Comparison of ENCODE assay signal across 8 mouse cellular contexts in the genomic region with DNA sequence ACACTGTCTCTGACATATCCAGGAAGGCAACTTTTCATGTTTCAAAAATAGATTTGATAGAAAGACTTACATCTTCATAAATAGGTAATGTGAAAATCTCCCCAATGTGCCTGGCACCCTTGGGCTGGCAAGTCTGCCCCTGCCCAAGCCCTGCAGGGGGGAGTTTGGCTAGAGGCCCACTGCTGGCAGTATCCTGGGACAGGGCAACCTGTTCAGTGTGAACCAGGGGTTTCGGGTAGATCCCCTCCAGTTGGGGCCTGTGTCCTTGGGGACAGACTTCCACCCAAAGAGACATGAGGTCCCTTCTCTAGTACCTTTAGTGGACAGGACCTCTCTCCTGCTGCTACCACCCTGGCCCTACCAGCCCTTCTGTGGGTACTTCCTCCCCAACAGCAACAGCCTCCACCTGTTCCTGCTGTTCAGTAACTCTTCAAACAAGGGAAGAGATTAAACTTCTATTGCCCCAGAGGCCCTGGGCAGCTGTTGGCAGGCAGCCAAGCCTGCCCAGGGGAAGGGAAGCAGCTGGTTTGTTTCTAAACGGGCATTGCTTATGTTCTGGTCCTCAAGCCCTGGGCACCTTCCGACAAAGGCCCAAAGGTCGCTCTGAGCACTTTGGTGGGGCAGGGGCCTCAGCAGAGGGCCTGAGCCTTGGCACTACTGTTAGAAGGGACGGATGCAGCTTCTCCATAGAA. TPM values are rescaled to one million over a fixed set of nuclear protein-coding genes. Genes with fewer than 3 reads are reported as not detected.
DNase-seq lines count a peak whose midpoint lies in the region; ATAC-seq lines count a peak whose summit lies in the region.
"Had no signal": no experiment of that assay in that cellular context is flagged by ENCODE, and none has a peak within 500 bp of the region (broad histone marks: within the 10 kb centered on the region; RNA-seq: fewer than 3 reads in every experiment).

No protein-coding gene starts in this region.

- no peaks in the 10 kb centered on the region for H3K9me3 ChIP-seq in forebrain, embryonic 16.5 days (ENCODE audit: control insufficient read depth, low read length)
- no peaks in the 10 kb centered on the region for H3K9me3 ChIP-seq in midbrain, embryonic 12.5 days
- H3K9me3 ChIP-seq: limb, embryonic 15.5 days had no signal

- intact Hi-C loops in left cerebral cortex, postnatal 10 days (cut with DNase I): no loop called here

- 0 out of 2 replicates have a peak, but pooled peaks cover 3% of the 10 kb centered on the region for H3K36me3 ChIP-seq in forebrain, embryonic 16.5 days (ENCODE audit: control insufficient read depth, insufficient read depth)
- peaks cover 9% of the 10 kb centered on the region for H3K36me3 ChIP-seq in midbrain, embryonic 12.5 days

- no peaks in the 10 kb centered on the region for H3K27me3 ChIP-seq in forebrain, embryonic 16.5 days (replicated peaks; ENCODE audit: control insufficient read depth, insufficient read depth, low read length)
- no peaks in the 10 kb centered on the region for H3K27me3 ChIP-seq in midbrain, embryonic 12.5 days
- H3K27me3 ChIP-seq: limb, embryonic 15.5 days had no signal

- no peak overlapping the region for H3K4me2 ChIP-seq in forebrain, embryonic 16.5 days (ENCODE audit: low read length)
- no peak overlapping the region for H3K4me2 ChIP-seq in midbrain, embryonic 12.5 days (replicated peaks)
- H3K4me2 ChIP-seq: limb, embryonic 15.5 days had no signal

- peaks cover 5% of the 10 kb centered on the region for H3K4me1 ChIP-seq in forebrain, embryonic 16.5 days (replicated peaks; ENCODE audit: control insufficient read depth, insufficient read depth, low read length)
- peaks cover 11% of the 10 kb centered on the region for H3K4me1 ChIP-seq in midbrain, embryonic 12.5 days
- H3K4me1 ChIP-seq: limb, embryonic 15.5 days had no signal

- no peak for ATAC-seq in forebrain, embryonic 16.5 days
- no peak for ATAC-seq in midbrain, embryonic 12.5 days (ENCODE audit: low FRiP score, low read depth)

- 0 out of 2 replicates have a peak overlapping the region, but pooled peaks have one; percentile 17 for H3K9ac ChIP-seq in forebrain, embryonic 16.5 days (replicated peaks; ENCODE audit: low read depth, low read length)
- H3K9ac ChIP-seq in midbrain, embryonic 12.5 days (replicated peaks): no peak overlapping the region
- H3K9ac ChIP-seq: limb, embryonic 15.5 days had no signal

- 26% methylated on average over 5 of the region's 5 CpGs for WGBS in forebrain, embryonic 16.5 days
- 64% methylated on average over 5 of the region's 5 CpGs for WGBS in midbrain, embryonic 12.5 days

- DNase-seq in spleen, postnatal 36 days (ENCODE audit: low spot score in 2 of 2): peak; percentile 49 to 68
- no peak for DNase-seq in spleen, postnatal 14 days (ENCODE audit: low spot score in 2 of 2)
- peak; percentile 80 for DNase-seq in kidney, postnatal 14 days
- no peak for DNase-seq in left cerebral cortex, postnatal 10 days (ENCODE audit: extremely low spot score in 1 of 2, low spot score in 2 of 2)
- DNase-seq in thymus, postnatal 0 days (ENCODE audit: low spot score): no peak

- no peak overlapping the region for H3K4me3 ChIP-seq in forebrain, embryonic 16.5 days (replicated peaks; ENCODE audit: low read length)
- no peak overlapping the region for H3K4me3 ChIP-seq in midbrain, embryonic 12.5 days
- H3K4me3 ChIP-seq: limb, embryonic 15.5 days had no signal

- no peak overlapping the region; the same call in 1 of the 2 replicates for H3K27ac ChIP-seq in forebrain, embryonic 16.5 days (ENCODE audit: low read length)
- peak overlapping the region; percentile 52 for H3K27ac ChIP-seq in midbrain, embryonic 12.5 days (replicated peaks)
- H3K27ac ChIP-seq: limb, embryonic 15.5 days had no signal

RNA-seq across cellular contexts. Expression of a gene that starts 11.2 kb away (rescaled TPM):
- polyA plus RNA-seq in forebrain, embryonic 16.5 days (2015; fragmentation: Nextera tagmentation; extraction: Ambion mirVana): 0.24 and 0.39 TPM in 2 replicates
- 1.4 and 1.7 TPM in 2 replicates for polyA plus RNA-seq in midbrain, embryonic 12.5 days (2016; fragmentation: Nextera tagmentation; extraction: Ambion mirVana)
- under 1 TPM; 0.41 to 0.55 TPM for total RNA-seq in left cerebral cortex, postnatal 10 days (2021)
- 0.49 and 0.85 TPM in 2 replicates for polyA plus RNA-seq in thymus, postnatal 0 days (2015; fragmentation: Nextera tagmentation; extraction: Ambion mirVana)

RNA-seq across cellular contexts. Expression of a gene that starts 22.9 kb away (rescaled TPM):
- 6.1 and 8.0 TPM in 2 replicates for polyA plus RNA-seq in forebrain, embryonic 16.5 days (2015; fragmentation: Nextera tagmentation; extraction: Ambion mirVana)
- polyA plus RNA-seq in midbrain, embryonic 12.5 days (2016; fragmentation: Nextera tagmentation; extraction: Ambion mirVana): 10.6 and 11.0 TPM in 2 replicates
- total RNA-seq in left cerebral cortex, postnatal 10 days (2021): 10 to 100 TPM; 17.4 to 17.6 TPM
- polyA plus RNA-seq in thymus, postnatal 0 days (2015; fragmentation: Nextera tagmentation; extraction: Ambion mirVana): 9.9 and 11.7 TPM in 2 replicates

RNA-seq across cellular contexts. Expression of a gene that starts 46.6 kb away (rescaled TPM):
- polyA plus RNA-seq in forebrain, embryonic 16.5 days (2015; fragmentation: Nextera tagmentation; extraction: Ambion mirVana): 2.5 and 4.4 TPM in 2 replicates
- polyA plus RNA-seq in midbrain, embryonic 12.5 days (2016; fragmentation: Nextera tagmentation; extraction: Ambion mirVana): 2.3 and 2.8 TPM in 2 replicates
- total RNA-seq in left cerebral cortex, postnatal 10 days (2021): 1 to 10 TPM; 2.1 to 3.9 TPM
- 2.3 and 2.5 TPM in 2 replicates for polyA plus RNA-seq in thymus, postnatal 0 days (2015; fragmentation: Nextera tagmentation; extraction: Ambion mirVana)

RNA-seq across cellular contexts. Expression of a gene that starts 49.6 kb away (rescaled TPM):
- polyA plus RNA-seq in forebrain, embryonic 16.5 days (2015; fragmentation: Nextera tagmentation; extraction: Ambion mirVana): 28.2 and 30.2 TPM in 2 replicates
- polyA plus RNA-seq in midbrain, embryonic 12.5 days (2016; fragmentation: Nextera tagmentation; extraction: Ambion mirVana): 52.5 and 54.2 TPM in 2 replicates
- 10 to 100 TPM; 29.3 to 31.7 TPM for total RNA-seq in left cerebral cortex, postnatal 10 days (2021)
- 75.0 and 78.3 TPM in 2 replicates for polyA plus RNA-seq in thymus, postnatal 0 days (2015; fragmentation: Nextera tagmentation; extraction: Ambion mirVana)

RNA-seq across cellular contexts. Expression of a gene that starts 58.4 kb away (rescaled TPM):
- 1.8 and 2.3 TPM in 2 replicates for polyA plus RNA-seq in forebrain, embryonic 16.5 days (2015; fragmentation: Nextera tagmentation; extraction: Ambion mirVana)
- polyA plus RNA-seq in midbrain, embryonic 12.5 days (2016; fragmentation: Nextera tagmentation; extraction: Ambion mirVana): 4.4 and 4.7 TPM in 2 replicates
- 1 to 10 TPM; 3.5 to 4.2 TPM for total RNA-seq in left cerebral cortex, postnatal 10 days (2021)
- polyA plus RNA-seq in thymus, postnatal 0 days (2015; fragmentation: Nextera tagmentation; extraction: Ambion mirVana): 0.18 and 0.26 TPM in 2 replicates

Comparison
In these comparisons a context has a peak if more than half of its experiments do, and no peak if none do; other contexts are left out.
1. DNase-seq: peak in spleen, postnatal 36 days (2 of 2) and kidney, postnatal 14 days (single experiment); none in spleen, postnatal 14 days (0 of 2), left cerebral cortex, postnatal 10 days (0 of 2) and thymus, postnatal 0 days (single experiment).